Mouse (Mus musculus) bone marrow, adult 2 months (tissue): ENCODE data around the gene Rhbdd1.

Experiments
- CTCF ChIP-seq: fragments of 200-500 bp; IDR thresholded peaks from 2 replicates; pipeline ENCODE4 v1.5.1; 2011; ENCODE audit warnings: low read length, control low read depth; ENCODE audit not compliant: control insufficient read depth, insufficient read depth
- POLR2A ChIP-seq: fragments of 200-500 bp; IDR thresholded peaks from 2 replicates; pipeline ENCODE4 v1.6.1; 2011; ENCODE audit warnings: low read depth, mild to moderate bottlenecking, control low read depth, low read length, borderline replicate concordance; ENCODE audit not compliant: control insufficient read depth

GRCm38 (mm10) chr1:82316111-82316745 is at the start of gene Rhbdd1:
- TF ChIP-seq CTCF: no peak
- peak; percentile 87; the same call in 1 of the 2 replicates for TF ChIP-seq POLR2A
